Mouse (Mus musculus) large intestine, adult 2 months (tissue): ENCODE data around the gene Des. TPM values are rescaled to one million over a fixed set of nuclear protein-coding genes. Genes with fewer than 3 reads are reported as not detected.

Experiments
- DNase-seq: peaks from one replicate; pipeline ENCODE4 v3.0.0-alpha.2; 2012; ENCODE audit warnings: low read depth, low spot score
- WGBS: fragments of 180-500 bp; shearing (Covaris S2); methylation state at CpG from one replicate; pipeline ENCODE4 v1.1.7; 2018; 5-methylcytosine and 5-hydroxymethylcytosine counted together
- polyA plus RNA-seq: library from polyadenylated mRNA; depleted of rRNA; stranded (reverse); fragments of >200 nt; gene quantifications from 2 replicates; pipeline ENCODE4 v1.2.3, GENCODE M21; 2012

Gene Des
- polyA plus RNA-seq, 1 experiment: 360 TPM

DNA sequence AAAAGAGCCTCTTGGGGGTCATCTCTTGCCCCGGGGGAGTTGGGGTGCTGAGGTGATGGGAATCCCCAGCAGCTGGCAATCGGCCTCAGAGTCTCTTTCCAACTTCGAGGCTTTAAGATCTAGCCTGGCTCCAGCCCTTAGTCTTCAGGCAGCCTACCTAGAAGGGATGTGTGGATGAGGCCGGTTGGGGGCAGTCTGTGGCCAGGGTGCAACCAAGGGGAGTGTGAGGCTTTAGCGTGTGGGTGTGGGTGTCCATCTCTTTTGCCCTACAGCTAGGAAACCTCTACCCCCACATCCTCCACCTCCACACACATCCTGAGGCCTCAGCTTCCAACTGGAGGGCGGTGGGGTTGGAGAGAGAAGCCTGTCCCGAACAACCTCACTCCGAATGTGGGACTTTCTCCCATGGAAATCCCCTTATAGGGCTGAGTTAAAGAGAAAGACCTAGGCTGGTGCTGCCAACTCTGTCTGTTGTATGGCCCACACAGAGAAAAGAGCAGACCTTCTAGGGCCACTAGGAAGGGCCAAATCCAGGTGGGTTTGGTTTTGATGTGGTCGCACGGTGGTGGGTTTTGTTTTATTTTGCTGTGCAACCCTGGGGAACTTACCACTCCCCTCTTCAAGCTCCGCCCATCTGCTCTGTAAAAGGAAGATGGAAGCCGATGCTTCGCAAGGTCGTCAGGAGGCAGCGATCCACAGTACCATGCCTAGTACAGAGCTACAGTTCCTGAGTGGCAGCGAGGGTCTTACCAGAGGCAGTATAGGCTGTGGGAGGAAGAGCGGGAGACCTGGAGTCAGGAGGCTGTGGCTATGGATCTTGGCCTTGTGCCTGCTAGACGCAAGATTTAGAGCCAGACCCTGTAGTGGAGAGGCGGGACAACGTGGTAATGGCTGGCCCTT, 14.8 kb upstream of the Des start:
- no peak for DNase-seq
- 61% methylated on average over 20 of the region's 20 CpGs for WGBS

- WGBS: 61% methylated on average over 5 of the region's 5 CpGs
- DNase-seq: no peak
These were observed 12.8 kb upstream of the Des start for GRCm38 (mm10) chr1:75347279-75347678.

DNA sequence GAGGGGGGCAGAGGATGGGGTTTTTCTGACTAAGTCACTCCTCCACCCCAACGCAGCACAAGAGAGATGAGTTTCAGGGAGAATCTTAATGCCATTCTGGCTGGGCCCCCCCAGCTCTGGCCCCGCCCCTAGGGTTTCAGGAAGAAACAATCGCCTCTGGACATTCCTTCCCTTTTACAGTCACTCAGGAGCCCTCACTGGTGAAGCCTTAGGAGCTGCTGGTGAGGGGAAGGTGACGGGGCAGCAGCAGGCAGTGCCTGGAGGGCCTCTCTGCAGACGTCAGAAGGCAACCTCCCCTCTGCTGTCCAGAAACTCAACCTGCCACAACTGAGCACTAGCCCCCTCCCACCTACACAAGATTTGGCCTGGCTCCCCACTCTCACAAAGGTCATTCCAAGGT, 10.9 kb upstream of the Des start:
- no peak for DNase-seq
- 52% methylated on average over 5 of the region's 5 CpGs for WGBS

GRCm38 (mm10) chr1:75357261-75357660, 2.9 kb upstream of the Des start:
- DNase-seq: no peak
- WGBS: 46% methylated on average over 7 of the region's 7 CpGs

GRCm38 (mm10) chr1:75358009-75358408, 2.1 kb upstream of the Des start:
- no peak for DNase-seq
- WGBS: 88% methylated on average over 4 of the region's 4 CpGs

DNA sequence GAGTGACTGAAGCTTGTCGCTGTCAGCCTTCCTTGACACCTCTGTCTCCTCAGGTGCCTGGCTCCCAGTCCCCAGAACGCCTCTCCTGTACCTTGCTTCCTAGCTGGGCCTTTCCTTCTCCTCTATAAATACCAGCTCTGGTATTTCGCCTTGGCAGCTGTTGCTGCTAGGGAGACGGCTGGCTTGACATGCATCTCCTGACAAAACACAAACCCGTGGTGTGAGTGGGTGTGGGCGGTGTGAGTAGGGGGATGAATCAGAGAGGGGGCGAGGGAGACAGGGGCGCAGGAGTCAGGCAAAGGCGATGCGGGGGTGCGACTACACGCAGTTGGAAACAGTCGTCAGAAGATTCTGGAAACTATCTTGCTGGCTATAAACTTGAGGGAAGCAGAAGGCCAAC, 783 bp upstream of the Des start:
- WGBS: 75% methylated on average over 13 of the region's 13 CpGs
- no peak for DNase-seq

- WGBS: 57% methylated on average over 4 of the region's 4 CpGs
- no peak for DNase-seq
These were observed 994 bp downstream of the Des start for GRCm38 (mm10) chr1:75361123-75361522.

DNA sequence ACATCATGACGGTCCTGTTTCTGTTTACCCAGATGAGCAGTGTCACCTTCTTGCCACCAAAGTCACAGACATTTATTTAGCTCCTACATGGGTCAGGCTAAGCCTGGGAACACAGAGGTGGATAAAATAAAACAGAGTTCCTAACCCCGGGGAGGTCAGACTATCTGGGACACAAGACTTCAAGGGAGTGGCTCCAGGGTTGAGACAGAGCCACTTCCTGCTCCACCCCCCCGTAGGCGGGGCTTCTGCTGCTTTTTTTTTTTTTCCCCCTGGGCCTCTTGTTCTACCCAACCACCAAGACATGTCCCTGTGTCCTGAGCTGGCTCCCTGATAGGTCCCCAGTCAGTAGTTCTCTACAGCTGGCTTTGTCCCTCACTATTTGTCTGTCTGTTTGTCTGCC, 1.6 kb downstream of the Des start:
- WGBS: 19% methylated on average over 4 of the region's 4 CpGs
- no peak for DNase-seq

- DNase-seq: no peak
- 58% methylated on average over 3 of the region's 3 CpGs for WGBS
These were observed 3.7 kb downstream of the Des start for GRCm38 (mm10) chr1:75363868-75364267.

DNA sequence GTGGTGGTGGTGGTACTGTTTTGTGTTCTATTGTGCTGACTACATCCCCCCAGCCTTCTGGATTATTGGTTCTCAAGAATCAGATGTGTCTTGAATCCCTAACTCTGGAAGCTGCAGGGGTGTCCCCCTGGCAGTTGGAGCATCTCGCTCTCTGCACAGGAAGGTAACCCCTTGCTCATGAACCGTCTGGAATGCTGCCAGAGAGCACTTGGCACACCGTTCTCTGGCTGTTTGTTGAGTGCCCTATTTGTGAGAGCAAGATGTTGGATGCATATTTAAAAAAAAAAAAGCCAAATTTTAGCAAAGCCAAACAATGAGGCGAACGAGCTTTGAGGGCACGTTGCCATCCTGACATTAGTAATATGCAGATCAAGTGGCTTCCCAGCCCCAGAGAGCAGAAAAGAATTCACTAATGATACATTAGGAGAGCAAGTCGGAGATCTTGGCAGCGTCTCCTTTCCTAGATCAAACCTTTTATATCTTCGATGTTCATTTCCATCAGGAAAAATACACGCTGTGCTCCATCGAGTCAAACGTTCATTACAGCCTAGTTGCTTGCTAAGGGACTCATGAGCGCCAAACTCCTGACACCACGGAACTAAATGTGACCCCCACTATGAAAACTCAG, 5.5 kb downstream of the Des start:
- WGBS: 68% methylated on average over 14 of the region's 14 CpGs
- DNase-seq: no peak

DNA sequence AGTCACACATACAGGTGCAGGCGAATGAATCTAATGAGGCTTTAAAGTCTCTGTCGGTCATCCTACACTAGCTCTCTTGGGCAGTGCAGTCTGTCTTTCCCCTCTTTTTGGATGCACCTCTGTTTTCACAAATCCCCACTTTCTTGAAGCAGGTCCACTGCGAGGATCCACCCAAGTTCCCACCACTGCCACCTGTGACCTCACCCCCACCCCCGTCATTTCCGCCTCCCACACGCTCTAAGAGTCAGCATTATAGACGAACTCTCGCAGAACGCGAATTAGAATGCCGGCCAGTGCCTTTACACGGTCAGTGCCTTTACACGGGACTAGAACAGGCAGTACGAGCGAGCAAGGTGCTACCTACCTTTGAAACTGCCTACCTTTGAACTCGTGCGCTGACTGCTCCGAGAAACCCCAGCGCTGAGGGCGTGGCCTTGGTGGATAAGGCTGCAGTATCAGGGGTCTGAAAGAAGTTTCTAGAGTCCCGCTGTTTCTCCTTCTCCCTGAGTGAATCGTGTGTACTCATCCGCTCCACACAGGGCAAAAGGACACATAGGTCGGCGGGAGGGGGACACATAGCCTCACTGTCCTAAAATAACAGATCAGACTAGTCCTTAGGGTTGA, 9.3 kb downstream of the Des start:
- 26% methylated on average over 25 of the region's 25 CpGs for WGBS
- DNase-seq: no peak

DNA sequence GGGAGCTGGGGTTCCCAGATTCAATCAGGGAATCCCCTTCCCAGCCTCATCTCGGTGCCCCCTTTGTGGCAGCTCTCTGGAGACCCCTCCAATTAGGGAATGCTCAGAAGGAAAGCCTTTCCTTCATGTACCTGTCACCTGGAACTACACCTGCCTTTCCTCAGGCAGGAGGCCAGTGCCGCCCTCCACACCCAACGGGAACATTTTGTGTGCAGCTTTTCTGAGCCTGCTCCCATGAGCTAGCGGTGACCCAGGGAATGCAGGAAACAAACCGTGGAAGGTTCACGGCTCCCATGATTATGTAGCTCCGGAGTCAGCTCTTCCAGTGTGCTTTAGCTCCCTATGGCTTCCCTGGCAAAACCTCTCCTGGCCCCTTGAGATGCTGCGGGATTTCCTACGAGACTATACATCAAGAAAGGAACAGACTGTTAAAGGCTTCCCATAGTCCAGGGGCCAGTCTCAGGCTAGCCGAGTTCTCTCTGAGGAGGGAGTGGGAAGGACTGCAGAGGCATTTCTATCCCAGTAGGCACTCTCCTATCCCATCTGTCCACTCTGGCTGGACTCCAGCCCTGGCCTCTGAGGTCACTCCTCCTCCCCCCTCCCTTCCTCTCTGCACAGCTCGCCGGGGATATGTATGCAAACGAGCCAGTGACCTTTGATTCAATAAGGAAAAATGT, 10.0 kb downstream of the Des start:
- 19% methylated on average over 13 of the region's 13 CpGs for WGBS
- DNase-seq: peak; percentile 18

DNA sequence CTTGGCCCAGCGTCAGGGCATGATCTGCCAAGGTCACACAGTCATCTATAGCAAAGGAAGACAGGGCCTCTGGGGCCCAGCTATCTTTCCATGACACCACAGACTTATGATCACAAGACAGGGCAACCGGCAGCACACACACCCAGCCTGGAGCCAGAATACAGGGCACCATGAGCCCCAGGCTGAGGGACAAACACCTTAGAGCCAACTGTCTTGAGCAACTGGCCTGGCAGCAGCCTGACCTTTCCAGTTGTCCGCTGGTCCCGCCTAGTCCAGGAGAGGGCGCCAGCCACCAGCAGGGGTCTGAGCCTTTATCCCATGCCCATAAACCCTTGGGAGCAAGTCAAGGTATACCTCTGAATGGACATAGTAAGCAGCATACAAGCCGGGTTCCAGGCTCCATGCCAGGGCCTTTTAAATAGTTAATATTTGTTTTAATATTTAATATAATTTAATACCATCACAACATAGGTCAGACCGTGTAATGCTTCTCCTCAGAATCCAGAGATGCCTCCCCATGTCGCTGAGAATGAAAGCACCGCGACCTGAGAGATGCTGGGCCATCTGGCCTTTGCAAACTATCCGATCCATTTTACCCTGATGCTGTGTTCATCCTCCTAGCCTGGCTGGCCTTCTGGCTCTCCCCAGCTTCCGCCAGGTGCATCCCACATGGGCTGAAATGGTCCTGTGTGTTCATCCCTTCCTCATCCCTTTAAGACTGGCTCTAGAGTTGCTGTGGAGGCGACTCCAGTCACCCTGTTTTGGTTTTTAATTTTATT, 11.4 kb downstream of the Des start:
- DNase-seq: no peak
- 61% methylated on average over 13 of the region's 13 CpGs for WGBS

- WGBS: 83% methylated on average over 3 of the region's 3 CpGs
- no peak for DNase-seq
These were observed 12.3 kb downstream of the Des start for GRCm38 (mm10) chr1:75372450-75372849.

DNA sequence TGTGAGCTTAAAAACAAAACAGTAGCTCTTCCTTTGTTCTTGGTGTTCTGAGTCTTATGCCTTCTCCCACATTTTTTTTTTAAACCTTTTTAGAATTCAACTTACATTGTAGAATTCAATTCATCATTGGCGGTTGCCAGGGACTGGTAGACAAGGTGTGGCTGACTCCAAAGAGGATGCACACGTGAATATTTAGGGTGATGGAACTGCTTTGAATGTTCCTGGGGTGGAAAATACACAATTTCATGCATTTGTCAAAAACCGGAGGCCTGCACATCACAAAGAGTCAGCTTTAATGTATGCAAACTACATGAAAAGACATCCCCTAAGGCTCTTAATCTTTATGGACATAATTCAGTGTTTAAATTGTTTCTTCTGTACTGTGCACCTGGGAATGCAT, 13.1 kb downstream of the Des start:
- DNase-seq: no peak
- WGBS: 81% methylated on average over 3 of the region's 3 CpGs

DNA sequence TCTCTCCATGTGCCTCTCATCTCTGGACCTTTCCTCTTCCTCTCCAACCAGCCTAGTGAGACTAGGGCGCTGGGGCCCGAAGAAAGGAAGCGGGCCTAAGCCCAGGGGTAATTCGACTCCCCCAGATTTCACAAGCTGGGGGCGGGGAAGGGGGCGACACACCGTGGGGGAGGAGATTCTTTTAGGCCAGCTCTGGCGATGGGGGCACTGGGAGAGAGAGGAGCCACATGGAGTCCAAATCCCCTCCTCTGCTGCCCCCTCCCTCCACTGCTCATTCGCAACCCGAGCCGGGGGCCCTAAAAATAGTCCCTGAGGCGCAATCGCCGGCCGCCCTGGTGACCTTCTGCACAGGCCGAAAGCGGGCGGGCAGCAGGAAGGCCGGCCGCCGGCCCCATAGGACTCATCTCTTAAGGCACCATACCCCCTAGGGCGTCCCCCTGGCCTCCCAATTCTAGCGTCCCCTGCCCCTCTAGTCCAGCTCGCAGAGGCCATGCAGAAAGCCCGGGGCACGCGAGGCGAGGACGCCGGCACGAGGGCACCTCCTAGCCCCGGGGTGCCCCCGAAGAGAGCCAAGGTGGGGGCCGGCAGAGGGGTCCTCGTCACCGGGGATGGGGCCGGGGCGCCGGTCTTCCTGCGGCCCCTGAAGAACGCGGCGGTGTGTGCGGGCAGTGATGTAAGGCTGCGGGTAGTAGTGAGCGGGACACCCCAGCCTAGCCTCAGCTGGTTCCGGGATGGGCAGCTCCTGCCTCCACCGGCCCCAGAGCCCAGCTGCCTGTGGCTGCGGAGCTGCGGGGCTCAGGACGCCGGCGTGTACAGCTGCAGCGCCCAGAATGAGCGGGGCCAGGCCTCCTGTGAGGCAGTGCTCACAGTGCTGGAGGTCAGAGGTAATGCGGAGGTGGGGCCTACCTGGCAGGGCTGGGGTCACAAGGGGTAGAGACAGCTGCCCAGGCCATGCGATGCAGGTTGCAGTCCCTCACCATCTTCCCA, 15.1 kb downstream of the Des start, which contains the start of gene Speg:
Gene Speg, plus strand, starts transcription at position 348 of the 987 bp plus-strand sequence.
- WGBS: 35% methylated on average over 57 of the region's 57 CpGs

GRCm38 (mm10) chr1:75379196-75379595, 19.1 kb downstream of the Des start:
- WGBS: 48% methylated on average over 2 of the region's 2 CpGs
- no peak for DNase-seq

More for the DNA sequence above, 15.1 kb downstream of the Des start, which contains the start of gene Speg:
- DNase-seq: no peak

DNA sequence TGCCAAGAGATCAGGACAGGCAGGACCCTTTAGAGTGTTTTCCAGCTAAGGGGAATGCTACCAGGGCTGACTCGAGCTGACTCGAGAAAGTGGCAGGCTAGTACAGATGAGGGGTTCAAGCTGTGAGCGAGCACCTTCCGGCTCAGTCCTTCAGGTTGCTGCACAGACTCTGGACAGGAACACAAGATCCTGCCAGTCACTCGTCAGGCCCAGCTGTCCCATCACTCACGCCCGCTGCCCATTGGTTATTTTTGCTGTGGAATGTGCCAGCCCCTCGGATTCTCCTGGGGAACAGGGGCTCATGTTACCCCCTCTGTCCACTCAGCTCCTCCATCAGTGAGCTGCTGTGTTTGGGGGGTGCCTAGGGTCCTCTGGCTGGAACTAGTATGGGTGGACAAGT, 19.8 kb downstream of the Des start:
- 78% methylated on average over 8 of the region's 8 CpGs for WGBS
- DNase-seq: no peak
